Mouse (Mus musculus): ENCODE measurements around the gene Trim29.

DNA sequence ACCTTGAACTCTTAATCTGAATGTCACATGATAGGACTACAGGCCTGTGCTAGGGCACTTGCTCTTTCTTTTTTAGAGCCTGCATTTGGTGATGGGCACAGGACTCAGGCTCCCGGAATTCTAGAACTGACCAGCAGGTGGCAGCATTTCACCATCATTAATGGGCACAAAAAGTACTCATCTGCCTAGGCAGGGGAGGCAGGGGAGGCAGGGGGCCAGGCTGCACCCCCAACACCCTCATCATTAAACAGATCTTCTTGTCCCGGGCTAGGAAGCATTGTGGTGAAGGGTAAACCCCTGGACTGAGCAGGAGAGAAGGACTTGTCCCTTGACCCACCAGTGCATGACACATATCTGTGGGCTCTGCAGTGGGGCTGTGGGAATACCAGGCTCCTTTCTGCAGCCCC lies 29.0 kb downstream of the Trim29 start:
- TF ChIP-seq CTCF (IDR thresholded peaks at IDR 0.05; ENCODE audit: insufficient read depth, low read length), result peak; percentile 69
- no peak for TF ChIP-seq POLR2A (IDR thresholded peaks at IDR 0.05; ENCODE audit: borderline replicate concordance, extremely low read depth, low read depth, low read length)

Data from lung, adult 2 months (tissue).